Comparison of ENCODE assay signal across 8 mouse cellular contexts in the genomic region with DNA sequence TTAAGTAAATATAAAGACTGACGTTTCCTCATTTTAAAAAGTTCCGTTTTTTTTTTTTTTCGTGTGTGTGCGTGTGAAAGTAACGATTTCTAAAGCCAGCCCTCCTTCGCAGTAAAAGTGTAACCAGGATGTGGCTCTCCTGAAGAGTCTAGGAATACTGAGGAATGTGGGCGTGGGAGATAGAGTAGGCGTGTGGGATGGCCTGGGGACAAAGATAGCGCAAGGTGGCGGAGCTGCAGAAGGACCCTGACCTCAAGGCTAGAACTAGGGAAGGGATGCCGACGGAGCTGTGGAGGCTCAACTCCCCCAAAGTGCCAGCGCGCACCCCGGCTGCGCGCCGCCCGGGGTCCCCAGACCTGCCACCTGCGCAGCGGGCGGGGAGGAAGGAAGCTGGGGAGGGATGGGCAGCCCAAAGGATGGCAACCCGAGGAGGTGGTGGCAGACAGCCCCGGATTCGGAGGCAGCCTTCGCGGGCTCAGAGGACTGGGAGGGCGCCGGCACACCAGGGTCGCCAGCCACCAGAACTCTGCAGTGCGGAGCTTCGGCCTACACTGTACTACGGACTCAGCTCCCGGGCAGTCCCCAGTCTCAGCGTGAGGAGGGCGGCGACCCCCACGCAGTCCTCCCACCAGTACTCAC. TPM values are rescaled to one million over a fixed set of nuclear protein-coding genes. Genes with fewer than 3 reads are reported as not detected.
A peak's percentile ranks its signal among the peaks of the same experiment; 100 is the strongest.
DNase-seq lines count a peak whose midpoint lies in the region; ATAC-seq and TF ChIP-seq lines count a peak whose summit lies in the region.

No protein-coding gene starts in this region.

- H3K27me3 ChIP-seq in limb, embryonic 12.5 days: no peaks in the 10 kb centered on the region
- no peaks in the 10 kb centered on the region for H3K27me3 ChIP-seq in midbrain, embryonic 12.5 days

- intact Hi-C loops in left cerebral cortex, adult 2 months (cut with DNase I): loop anchor here (2.0 to 5.0 kb wide), 3 partner anchors 31 to 176 kb away; partner anchors contain the start of genes Glce and Rplp1

- WGBS in limb, embryonic 12.5 days: under 1% methylated on average over 38 of the region's 38 CpGs
- under 1% methylated on average over 35 of the region's 38 CpGs for WGBS in midbrain, embryonic 12.5 days

- peaks cover 22% of the 10 kb centered on the region for H3K36me3 ChIP-seq in limb, embryonic 12.5 days
- H3K36me3 ChIP-seq in midbrain, embryonic 12.5 days: peaks cover 3% of the 10 kb centered on the region

- H3K4me1 ChIP-seq in limb, embryonic 12.5 days (replicated peaks): peaks cover 18% of the 10 kb centered on the region
- peaks cover 23% of the 10 kb centered on the region for H3K4me1 ChIP-seq in midbrain, embryonic 12.5 days

- no peak for DNase-seq in left cerebral cortex, adult 2 months (ENCODE audit: extremely low spot score in 1 of 2, low spot score in 2 of 2)
- DNase-seq in left cerebral cortex, adult 9 months (ENCODE audit: low spot score in 2 of 2): no peak
- DNase-seq in left cerebral cortex, adult 18-20 months (ENCODE audit: low spot score in 2 of 2): no peak
- no peak for DNase-seq in urinary bladder, postnatal 25 days (ENCODE audit: low spot score)

- peak overlapping the region; percentile 78 for H3K9ac ChIP-seq in limb, embryonic 12.5 days (replicated peaks)
- peak overlapping the region; percentile 81 for H3K9ac ChIP-seq in midbrain, embryonic 12.5 days (replicated peaks)

- TF ChIP-seq CTCF in left cerebral cortex, adult 2 months (IDR thresholded peaks at IDR 0.05): no peak

- H3K4me2 ChIP-seq in limb, embryonic 12.5 days: peak overlapping the region; percentile 91
- peak overlapping the region; percentile 81 for H3K4me2 ChIP-seq in midbrain, embryonic 12.5 days (replicated peaks)

- H3K9me3 ChIP-seq in limb, embryonic 12.5 days: no peaks in the 10 kb centered on the region
- H3K9me3 ChIP-seq in midbrain, embryonic 12.5 days: no peaks in the 10 kb centered on the region

- peak; percentile 10 for ATAC-seq in activated CD4-positive, CD25-positive, alpha-beta regulatory T cell, adult 4 months
- peak; percentile 14 for ATAC-seq in granulocyte monocyte progenitor cell, adult 5-6 weeks (replicated peaks; ENCODE audit: poor library complexity, severe bottlenecking)
- peak; percentile 76 for ATAC-seq in limb, embryonic 12.5 days (ENCODE audit: insufficient number of reproducible peaks, insufficient read depth, low FRiP score, low TSS enrichment, low read depth)
- peak; percentile 86; the same call in 1 of the 2 replicates for ATAC-seq in midbrain, embryonic 12.5 days (ENCODE audit: low FRiP score, low read depth)

- H3K27ac ChIP-seq in left cerebral cortex, adult 2 months: no peak overlapping the region
- peak overlapping the region; percentile 84 for H3K27ac ChIP-seq in limb, embryonic 12.5 days
- H3K27ac ChIP-seq in midbrain, embryonic 12.5 days (replicated peaks): peak overlapping the region; percentile 78

- peak overlapping the region; percentile 59 for H3K4me3 ChIP-seq in left cerebral cortex, adult 2 months
- H3K4me3 ChIP-seq in limb, embryonic 12.5 days (replicated peaks): peak overlapping the region; percentile 77
- peak overlapping the region; percentile 64 for H3K4me3 ChIP-seq in midbrain, embryonic 12.5 days

RNA-seq across cellular contexts. Expression of gene Kif23, which starts 0.5 kb away (rescaled TPM):
- 1 to 10 TPM; 2.6 to 4.7 TPM for total RNA-seq in left cerebral cortex, adult 2 months (2021)
- 10 to 100 TPM; 29.4 to 40.1 TPM for polyA plus RNA-seq in activated CD4-positive, CD25-positive, alpha-beta regulatory T cell, adult 4 months (2017; shearing (Covaris generic))
- total RNA-seq in granulocyte monocyte progenitor cell, adult 5-6 weeks (2014; fragmentation: Nextera tagmentation): 32.7 and 46.7 TPM in 2 replicates
- 146 and 173 TPM in 2 replicates for total RNA-seq in granulocyte monocyte progenitor cell, adult 5-6 weeks (2017)
- polyA plus RNA-seq in limb, embryonic 12.5 days (2016; fragmentation: Nextera tagmentation; extraction: Ambion mirVana): 121 TPM in 2 replicates
- 87.7 and 90.2 TPM in 2 replicates for polyA plus RNA-seq in midbrain, embryonic 12.5 days (2016; fragmentation: Nextera tagmentation; extraction: Ambion mirVana)
- total RNA-seq in left cerebral cortex, adult 18-20 months (2021): 1 to 10 TPM; 1.9 to 2.1 TPM

RNA-seq across cellular contexts. Expression of gene Rplp1, which starts 31.8 kb away (rescaled TPM):
- total RNA-seq in left cerebral cortex, adult 2 months (2021): 1,000 to 10,000 TPM; 1,334 to 1,440 TPM
- polyA plus RNA-seq in activated CD4-positive, CD25-positive, alpha-beta regulatory T cell, adult 4 months (2017; shearing (Covaris generic)): 1,000 to 10,000 TPM; 3,627 to 3,817 TPM
- 3,366 and 4,270 TPM in 2 replicates for total RNA-seq in granulocyte monocyte progenitor cell, adult 5-6 weeks (2014; fragmentation: Nextera tagmentation)
- total RNA-seq in granulocyte monocyte progenitor cell, adult 5-6 weeks (2017): 4,896 and 5,913 TPM in 2 replicates
- 1,045 and 1,109 TPM in 2 replicates for polyA plus RNA-seq in limb, embryonic 12.5 days (2016; fragmentation: Nextera tagmentation; extraction: Ambion mirVana)
- polyA plus RNA-seq in midbrain, embryonic 12.5 days (2016; fragmentation: Nextera tagmentation; extraction: Ambion mirVana): 777 and 790 TPM in 2 replicates
- total RNA-seq in left cerebral cortex, adult 18-20 months (2021): 1,000 to 10,000 TPM; 1,463 to 1,514 TPM

Comparison
In these comparisons a context has a peak if more than half of its experiments do, and no peak if none do; other contexts are left out.
1. ATAC-seq: peak in every context shown above with its lines; median percentile 86 in midbrain, embryonic 12.5 days; 76 in limb, embryonic 12.5 days; 14 in granulocyte monocyte progenitor cell, adult 5-6 weeks; 10 in activated CD4-positive, CD25-positive, alpha-beta regulatory T cell, adult 4 months.
2. RNA of gene Kif23, which starts 0.5 kb away (total RNA-seq): 32.7 to 173 TPM in granulocyte monocyte progenitor cell, adult 5-6 weeks; 2.6 to 4.7 TPM in left cerebral cortex, adult 2 months and 1.9 to 2.1 TPM in left cerebral cortex, adult 18-20 months; every median in the first group is over 4 times any median in the second.
3. Peak in every context shown above with its lines, with median percentiles within 50 percentile points of each other: H3K4me3 ChIP-seq.